Mouse (Mus musculus) cerebellum, adult 2 months (tissue): ENCODE measurements around the gene Ung.

Experiments
- CTCF ChIP-seq: fragments of 200-500 bp; IDR thresholded peaks from 2 replicates; pipeline ENCODE4 v1.5.1; 2011; ENCODE audit warnings: low read depth, mild to moderate bottlenecking, control low read depth, low read length, moderate library complexity, borderline replicate concordance; ENCODE audit not compliant: insufficient read depth
- POLR2A ChIP-seq: fragments of 200-500 bp; IDR thresholded peaks from 2 replicates; pipeline ENCODE4 v1.6.1; 2011; ENCODE audit warnings: low read length, control low read depth, borderline replicate concordance; ENCODE audit not compliant: insufficient read depth

DNA sequence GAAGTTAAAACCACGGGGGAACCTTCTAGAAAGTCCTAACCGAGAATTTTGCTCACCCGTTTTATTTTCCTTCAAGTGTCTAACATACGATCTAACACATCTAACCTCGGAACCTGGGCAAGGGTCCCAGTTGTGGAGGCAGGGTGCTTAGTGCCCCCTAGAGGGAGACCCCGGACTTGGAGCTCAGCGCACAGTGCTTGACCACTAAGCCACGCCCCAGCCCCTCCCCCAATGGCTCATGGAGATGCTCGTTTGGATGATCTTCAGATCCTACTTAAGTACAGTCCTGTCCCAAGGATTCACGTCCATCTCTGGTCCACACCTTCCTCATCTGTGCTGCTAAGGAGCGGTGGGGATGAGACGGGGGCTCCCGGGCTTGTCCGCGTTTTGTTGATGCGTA is 44.5 kb downstream of the Ung start:
- TF ChIP-seq POLR2A (no peak), CTCF (peak; percentile 17; the same call in 1 of the 2 replicates)
